Mouse (Mus musculus): ENCODE measurements at regions not wholly inside any gene's neighbourhood (a gene's known extent, or its start where the extent isn't known, plus 50 kb on each side); places are given as distances from the start of the nearest gene placed in this dataset.

- 54% methylated on average over 4 of the region's 4 CpGs for WGBS
These were observed 52.1 kb upstream of the Fyn start for GRCm38 (mm10) chr10:39316533-39316932.

GRCm38 (mm10) chr10:39315434-39316174 lies 53.1 kb upstream of the Fyn start:
- no peak for ATAC-seq (ENCODE audit: low read depth)
- 57% methylated on average over 3 of the region's 6 CpGs for WGBS
- H3K9me3 ChIP-seq (ENCODE audit: control insufficient read depth, low read length), result no peaks in the 10 kb centered on the region
- no peak overlapping the region for H3K27ac ChIP-seq (ENCODE audit: low read length)
- H3K36me3 ChIP-seq (ENCODE audit: control insufficient read depth, insufficient read depth, low read length), result no peaks in the 10 kb centered on the region
- no peaks in the 10 kb centered on the region; the same call in 1 of the 2 replicates for H3K4me1 ChIP-seq (replicated peaks; ENCODE audit: control insufficient read depth, insufficient read depth, low read length)
- H3K27me3 ChIP-seq (ENCODE audit: control insufficient read depth, insufficient read depth, low read depth, low read length), result no peaks in the 10 kb centered on the region
- H3K9ac ChIP-seq (ENCODE audit: low read length), result no peak overlapping the region
- no peak overlapping the region for H3K4me2 ChIP-seq (ENCODE audit: low read depth, low read length)
- no peak overlapping the region for H3K4me3 ChIP-seq (ENCODE audit: low read length)

More at GRCm38 (mm10) chr10:39316533-39316932, 52.1 kb upstream of the Fyn start:
- no peak for ATAC-seq (ENCODE audit: low read depth)
- H3K9me3 ChIP-seq (ENCODE audit: control insufficient read depth, low read length), result no peaks in the 10 kb centered on the region
- H3K4me1 ChIP-seq (replicated peaks; ENCODE audit: control insufficient read depth, insufficient read depth, low read length), result peaks cover 4% of the 10 kb centered on the region; the same call in 1 of the 2 replicates
- H3K36me3 ChIP-seq (ENCODE audit: control insufficient read depth, insufficient read depth, low read length), result no peaks in the 10 kb centered on the region
- H3K4me3 ChIP-seq (ENCODE audit: low read length), result no peak overlapping the region
- no peak overlapping the region for H3K27ac ChIP-seq (ENCODE audit: low read length)
- H3K4me2 ChIP-seq (ENCODE audit: low read depth, low read length), result no peak overlapping the region
- H3K9ac ChIP-seq (ENCODE audit: low read length), result no peak overlapping the region
- H3K27me3 ChIP-seq (ENCODE audit: control insufficient read depth, insufficient read depth, low read depth, low read length), result no peaks in the 10 kb centered on the region

- 80% methylated on average over 1 of the region's 1 CpGs for WGBS
- no peak overlapping the region for H3K27ac ChIP-seq (ENCODE audit: low read length)
- no peaks in the 10 kb centered on the region for H3K27me3 ChIP-seq (ENCODE audit: control insufficient read depth, insufficient read depth, low read depth, low read length)
- no peak overlapping the region for H3K4me3 ChIP-seq (ENCODE audit: low read length)
- no peaks in the 10 kb centered on the region for H3K4me1 ChIP-seq (replicated peaks; ENCODE audit: control insufficient read depth, insufficient read depth, low read length)
- no peaks in the 10 kb centered on the region for H3K36me3 ChIP-seq (ENCODE audit: control insufficient read depth, insufficient read depth, low read length)
- no peak for ATAC-seq (ENCODE audit: low read depth)
- no peaks in the 10 kb centered on the region for H3K9me3 ChIP-seq (ENCODE audit: control insufficient read depth, low read length)
- no peak overlapping the region for H3K9ac ChIP-seq (ENCODE audit: low read length)
- H3K4me2 ChIP-seq (ENCODE audit: low read depth, low read length), result no peak overlapping the region
These were observed 57.2 kb upstream of the Fyn start for GRCm38 (mm10) chr10:39311501-39311900.

- H3K27me3 ChIP-seq (ENCODE audit: control insufficient read depth, insufficient read depth, low read depth, low read length), result no peaks in the 10 kb centered on the region
- H3K27ac ChIP-seq (ENCODE audit: low read length), result no peak overlapping the region
- no peaks in the 10 kb centered on the region for H3K4me1 ChIP-seq (replicated peaks; ENCODE audit: control insufficient read depth, insufficient read depth, low read length)
- 56% methylated on average over 1 of the region's 1 CpGs for WGBS
- no peak for ATAC-seq (ENCODE audit: low read depth)
- H3K9ac ChIP-seq (ENCODE audit: low read length), result no peak overlapping the region
- H3K36me3 ChIP-seq (ENCODE audit: control insufficient read depth, insufficient read depth, low read length), result no peaks in the 10 kb centered on the region
- H3K4me2 ChIP-seq (ENCODE audit: low read depth, low read length), result no peak overlapping the region
- no peak overlapping the region for H3K4me3 ChIP-seq (ENCODE audit: low read length)
- H3K9me3 ChIP-seq (ENCODE audit: control insufficient read depth, low read length), result no peaks in the 10 kb centered on the region
These were observed 60.1 kb upstream of the Fyn start for GRCm38 (mm10) chr10:39308535-39308934.

GRCm38 (mm10) chr10:39292703-39293496 lies 75.8 kb upstream of the Fyn start:
- Histone ChIP-seq H3K27me3 (ENCODE audit: control insufficient read depth, insufficient read depth, low read depth, low read length) (no peaks in the 10 kb centered on the region), H3K4me1 (replicated peaks; ENCODE audit: control insufficient read depth, insufficient read depth, low read length) (peaks cover 26% of the 10 kb centered on the region), H3K9ac (ENCODE audit: low read length) (no peak overlapping the region), H3K9me3 (ENCODE audit: control insufficient read depth, low read length) (no peaks in the 10 kb centered on the region), H3K27ac (ENCODE audit: low read length) (no peak overlapping the region), H3K4me3 (ENCODE audit: low read length) (no peak overlapping the region), H3K4me2 (ENCODE audit: low read depth, low read length) (no peak overlapping the region), H3K36me3 (ENCODE audit: control insufficient read depth, insufficient read depth, low read length) (no peaks in the 10 kb centered on the region)
- ATAC-seq (ENCODE audit: low read depth), result 0 out of 2 replicates have a peak, but pooled peaks have one; percentile 16
- WGBS, result 63% methylated on average over 11 of the region's 11 CpGs

GRCm38 (mm10) chr10:39291747-39292198 lies 76.9 kb upstream of the Fyn start:
- no peak overlapping the region for H3K4me2 ChIP-seq (ENCODE audit: low read depth, low read length)
- ATAC-seq (ENCODE audit: low read depth), result peak; percentile 77
- H3K4me3 ChIP-seq (ENCODE audit: low read length), result no peak overlapping the region
- peaks cover 26% of the 10 kb centered on the region for H3K4me1 ChIP-seq (replicated peaks; ENCODE audit: control insufficient read depth, insufficient read depth, low read length)
- 50% methylated on average over 9 of the region's 9 CpGs for WGBS
- H3K9ac ChIP-seq (ENCODE audit: low read length), result 0 out of 2 replicates have a peak overlapping the region, but pooled peaks have one; percentile 14
- peak overlapping the region; percentile 54; the same call in 1 of the 2 replicates for H3K27ac ChIP-seq (ENCODE audit: low read length)
- H3K27me3 ChIP-seq (ENCODE audit: control insufficient read depth, insufficient read depth, low read depth, low read length), result no peaks in the 10 kb centered on the region
- no peaks in the 10 kb centered on the region for H3K9me3 ChIP-seq (ENCODE audit: control insufficient read depth, low read length)
- H3K36me3 ChIP-seq (ENCODE audit: control insufficient read depth, insufficient read depth, low read length), result no peaks in the 10 kb centered on the region

GRCm38 (mm10) chr10:39291134-39291746 lies 77.4 kb upstream of the Fyn start:
- WGBS, result 26% methylated on average over 8 of the region's 8 CpGs
- Histone ChIP-seq H3K36me3 (ENCODE audit: control insufficient read depth, insufficient read depth, low read length) (no peaks in the 10 kb centered on the region), H3K9me3 (ENCODE audit: control insufficient read depth, low read length) (no peaks in the 10 kb centered on the region), H3K9ac (ENCODE audit: low read length) (no peak overlapping the region), H3K27me3 (ENCODE audit: control insufficient read depth, insufficient read depth, low read depth, low read length) (no peaks in the 10 kb centered on the region), H3K27ac (ENCODE audit: low read length) (peak overlapping the region; percentile 65; the same call in 1 of the 2 replicates), H3K4me2 (ENCODE audit: low read depth, low read length) (0 out of 2 replicates have a peak overlapping the region, but pooled peaks have one; percentile 0), H3K4me3 (ENCODE audit: low read length) (no peak overlapping the region), H3K4me1 (replicated peaks; ENCODE audit: control insufficient read depth, insufficient read depth, low read length) (peaks cover 26% of the 10 kb centered on the region)
- ATAC-seq (ENCODE audit: low read depth), result peak; percentile 93

GRCm38 (mm10) chr10:39290245-39290644 lies 78.4 kb upstream of the Fyn start:
- Histone ChIP-seq H3K9me3 (ENCODE audit: control insufficient read depth, low read length) (no peaks in the 10 kb centered on the region), H3K4me3 (ENCODE audit: low read length) (no peak overlapping the region), H3K36me3 (ENCODE audit: control insufficient read depth, insufficient read depth, low read length) (no peaks in the 10 kb centered on the region), H3K27ac (ENCODE audit: low read length) (peak overlapping the region; percentile 15; the same call in 1 of the 2 replicates), H3K4me1 (replicated peaks; ENCODE audit: control insufficient read depth, insufficient read depth, low read length) (peaks cover 26% of the 10 kb centered on the region), H3K4me2 (ENCODE audit: low read depth, low read length) (no peak overlapping the region), H3K9ac (ENCODE audit: low read length) (no peak overlapping the region), H3K27me3 (ENCODE audit: control insufficient read depth, insufficient read depth, low read depth, low read length) (no peaks in the 10 kb centered on the region)
- 54% methylated on average over 1 of the region's 1 CpGs for WGBS
- ATAC-seq (ENCODE audit: low read depth), result no peak
